Mouse (Mus musculus): Measurements from ENCODE around the gene Arhgap17. TPM values are rescaled to one million over a fixed set of nuclear protein-coding genes. Genes with fewer than 3 reads are reported as not detected.
A peak's percentile ranks its signal among the peaks of the same experiment; 100 is the strongest.

Gene Arhgap17
- polyA plus RNA-seq, 1 experiment from 2014 or later, result 16.2 TPM

DNA sequence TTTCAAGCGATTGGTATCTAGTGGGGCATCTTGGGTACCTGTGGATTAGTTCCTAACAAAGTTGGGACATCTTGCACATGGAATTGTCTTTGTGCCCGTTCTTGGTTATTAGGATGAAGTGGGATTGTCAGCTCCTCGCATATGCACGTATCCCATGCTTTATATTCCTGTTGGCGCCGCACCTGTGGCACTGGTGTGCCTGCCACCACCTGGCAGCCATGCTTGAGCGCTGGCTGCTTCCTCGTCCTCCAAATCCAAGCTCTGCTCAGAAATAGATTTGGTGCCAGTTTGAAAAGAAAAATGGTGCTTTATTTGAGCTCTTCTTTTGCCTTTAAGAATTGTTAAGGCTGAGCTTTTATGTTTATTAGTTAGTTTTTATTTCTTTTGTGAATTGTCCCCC, 28.2 kb upstream of the Arhgap17 start:
- Histone ChIP-seq H3K27me3 (replicated peaks) (no peaks in the 10 kb centered on the region), H3K9me3 (no peaks in the 10 kb centered on the region), H3K36me3 (0 out of 2 replicates have a peak, but pooled peaks cover 3% of the 10 kb centered on the region), H3K4me2 (no peak overlapping the region), H3K27ac (no peak overlapping the region), H3K4me1 (no peaks in the 10 kb centered on the region), H3K4me3 (replicated peaks) (no peak overlapping the region), H3K9ac (no peak overlapping the region)
- no peak for ATAC-seq (ENCODE audit: insufficient read depth, low FRiP score, low read depth)
- WGBS, result 90% methylated on average over 8 of the region's 8 CpGs

DNA sequence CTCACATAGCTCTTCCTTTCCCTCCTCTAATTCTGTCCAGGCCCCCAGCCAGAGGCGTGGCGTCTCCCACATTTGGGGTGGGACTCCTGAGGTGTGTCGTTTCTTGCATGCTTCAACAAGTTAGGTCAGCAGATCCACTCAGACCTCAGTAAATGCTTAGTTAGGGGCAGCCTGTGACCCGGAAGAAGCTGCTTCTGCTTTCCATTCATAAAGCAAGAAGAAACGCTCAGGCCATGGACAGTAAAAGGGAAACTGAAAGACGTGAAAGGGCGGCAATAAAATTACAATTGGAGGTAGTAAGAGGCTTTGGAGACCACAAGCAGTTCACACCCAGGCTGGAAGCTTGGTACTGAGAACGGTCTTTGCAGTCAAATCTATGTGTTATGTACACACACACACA, 27.7 kb upstream of the Arhgap17 start:
- Histone ChIP-seq H3K9me3 (no peaks in the 10 kb centered on the region), H3K27me3 (replicated peaks) (no peaks in the 10 kb centered on the region), H3K36me3 (0 out of 2 replicates have a peak, but pooled peaks cover 3% of the 10 kb centered on the region), H3K9ac (no peak overlapping the region), H3K27ac (no peak overlapping the region), H3K4me3 (replicated peaks) (no peak overlapping the region), H3K4me1 (no peaks in the 10 kb centered on the region), H3K4me2 (no peak overlapping the region)
- ATAC-seq (ENCODE audit: insufficient read depth, low FRiP score, low read depth), result no peak
- 68% methylated on average over 8 of the region's 8 CpGs for WGBS

- WGBS, result 90% methylated on average over 5 of the region's 5 CpGs
- Histone ChIP-seq H3K4me1 (no peaks in the 10 kb centered on the region), H3K9me3 (no peaks in the 10 kb centered on the region), H3K9ac (no peak overlapping the region), H3K4me3 (replicated peaks) (no peak overlapping the region), H3K27ac (no peak overlapping the region), H3K36me3 (no peaks in the 10 kb centered on the region), H3K4me2 (no peak overlapping the region), H3K27me3 (replicated peaks) (no peaks in the 10 kb centered on the region)
- no peak for ATAC-seq (ENCODE audit: insufficient read depth, low FRiP score, low read depth)
These were observed 27.2 kb upstream of the Arhgap17 start for GRCm38 (mm10) chr7:123396900-123397299.

DNA sequence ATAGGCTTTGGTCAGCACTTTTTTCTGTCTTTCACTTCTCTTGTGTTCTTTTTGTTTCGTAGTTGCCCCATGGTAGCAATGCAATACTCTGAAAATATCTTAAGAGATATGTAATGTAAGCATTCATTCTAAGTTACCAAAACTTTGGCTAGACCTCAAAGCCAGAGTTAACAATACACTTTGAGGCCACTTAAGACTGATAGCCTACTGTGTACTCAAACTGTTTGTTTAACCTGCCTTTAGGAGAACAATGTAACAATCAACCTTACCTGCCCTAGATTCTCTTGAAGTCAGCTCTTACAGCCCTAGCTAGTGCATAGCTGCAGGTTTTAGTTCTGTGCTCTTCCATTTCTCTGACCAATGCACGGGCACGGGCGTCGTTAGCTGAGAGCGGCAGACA, 24.6 kb upstream of the Arhgap17 start:
- whole genome bisulfite sequencing, result 65% methylated on average over 6 of the region's 6 CpGs
- H3K27me3 ChIP-seq (replicated peaks), result no peaks in the 10 kb centered on the region
- H3K9ac ChIP-seq, result no peak overlapping the region
- H3K4me3 ChIP-seq (replicated peaks), result no peak overlapping the region
- no peak overlapping the region for H3K4me2 ChIP-seq
- no peaks in the 10 kb centered on the region for H3K9me3 ChIP-seq
- no peaks in the 10 kb centered on the region for H3K4me1 ChIP-seq
- no peak overlapping the region for H3K27ac ChIP-seq
- peak; percentile 80 for ATAC-seq (ENCODE audit: insufficient read depth, low FRiP score, low read depth)
- H3K36me3 ChIP-seq, result no peaks in the 10 kb centered on the region

DNA sequence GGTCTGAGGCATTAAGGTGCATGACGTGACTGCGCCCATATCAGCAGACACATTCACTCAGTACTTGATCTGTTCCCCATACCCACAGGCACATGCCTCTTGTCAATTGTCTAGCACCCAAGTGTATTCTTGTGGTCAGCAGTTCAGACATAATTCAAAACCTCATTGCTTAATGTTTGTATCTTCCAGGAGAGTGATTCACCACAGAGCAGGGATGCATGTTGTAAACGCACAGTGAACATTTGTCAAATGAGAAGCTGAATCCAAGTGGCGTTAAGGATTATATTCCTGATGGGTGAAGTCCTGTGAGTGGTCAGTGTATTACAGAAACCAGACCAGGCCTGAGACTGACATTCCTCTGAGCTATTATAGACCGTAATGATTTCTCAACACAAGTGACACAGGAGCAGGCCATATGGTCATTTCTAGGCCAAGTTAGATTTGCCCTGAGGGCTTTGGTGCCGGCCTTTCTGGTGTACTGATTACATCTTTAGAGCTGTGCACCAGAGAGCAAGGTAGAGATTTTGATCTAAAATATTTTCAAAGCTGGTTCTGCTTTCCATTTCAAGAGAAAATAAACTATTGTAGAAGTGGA, 20.1 kb upstream of the Arhgap17 start:
- WGBS, result 65% methylated on average over 6 of the region's 6 CpGs
- Histone ChIP-seq H3K4me1 (0 out of 2 replicates have a peak, but pooled peaks cover 2% of the 10 kb centered on the region), H3K4me3 (replicated peaks) (no peak overlapping the region), H3K4me2 (no peak overlapping the region), H3K36me3 (no peaks in the 10 kb centered on the region), H3K27ac (no peak overlapping the region), H3K9ac (no peak overlapping the region), H3K27me3 (replicated peaks) (no peaks in the 10 kb centered on the region), H3K9me3 (no peaks in the 10 kb centered on the region)
- no peak for ATAC-seq (ENCODE audit: insufficient read depth, low FRiP score, low read depth)

GRCm38 (mm10) chr7:123385693-123386407, 16.1 kb upstream of the Arhgap17 start:
- H3K9ac ChIP-seq, result no peak overlapping the region

GRCm38 (mm10) chr7:123377443-123378400, 8.0 kb upstream of the Arhgap17 start:
- Histone ChIP-seq H3K4me1 (peaks cover 13% of the 10 kb centered on the region; the same call in 1 of the 2 replicates), H3K9ac (peak overlapping the region; percentile 76), H3K36me3 (no peaks in the 10 kb centered on the region), H3K4me2 (peak overlapping the region; percentile 88), H3K27ac (peak overlapping the region; percentile 55; the same call in 1 of the 2 replicates), H3K27me3 (replicated peaks) (no peaks in the 10 kb centered on the region), H3K4me3 (replicated peaks) (peak overlapping the region; percentile 74), H3K9me3 (no peaks in the 10 kb centered on the region)
- peak; percentile 100 for ATAC-seq (ENCODE audit: insufficient read depth, low FRiP score, low read depth)
- WGBS, result 4% methylated on average over 41 of the region's 41 CpGs

More at GRCm38 (mm10) chr7:123385693-123386407, 16.1 kb upstream of the Arhgap17 start:
- peak overlapping the region; percentile 73 for H3K27ac ChIP-seq
- H3K36me3 ChIP-seq, result no peaks in the 10 kb centered on the region
- H3K4me2 ChIP-seq, result no peak overlapping the region; the same call in 1 of the 2 replicates
- H3K9me3 ChIP-seq, result no peaks in the 10 kb centered on the region
- H3K27me3 ChIP-seq (replicated peaks), result no peaks in the 10 kb centered on the region
- 57% methylated on average over 11 of the region's 11 CpGs for WGBS
- no peak overlapping the region for H3K4me3 ChIP-seq (replicated peaks)
- H3K4me1 ChIP-seq, result 0 out of 2 replicates have a peak, but pooled peaks cover 2% of the 10 kb centered on the region
- peak; percentile 66; the same call in 1 of the 2 replicates for ATAC-seq (ENCODE audit: insufficient read depth, low FRiP score, low read depth)

DNA sequence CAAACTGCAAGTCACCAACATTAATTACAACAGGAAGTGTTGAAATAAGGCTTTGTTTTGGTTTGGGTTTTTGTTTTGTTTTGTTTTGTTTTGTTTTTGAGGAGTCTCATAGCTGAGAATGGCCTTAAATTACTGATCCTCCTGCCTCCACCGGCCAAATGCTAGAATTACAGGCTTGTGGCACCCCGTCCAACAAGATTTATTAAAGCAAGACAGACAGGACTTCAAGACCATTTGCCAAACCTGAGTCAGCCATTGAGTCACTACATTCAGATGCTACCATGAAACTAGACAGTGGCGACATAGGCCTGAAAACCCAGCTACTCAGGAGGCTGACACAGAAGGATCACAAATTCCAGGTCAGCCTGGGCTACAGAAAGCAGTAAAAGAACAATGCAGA, 1.8 kb upstream of the Arhgap17 start:
- 53% methylated on average over 3 of the region's 3 CpGs for WGBS
- H3K9ac ChIP-seq, result no peak overlapping the region
- H3K9me3 ChIP-seq, result no peaks in the 10 kb centered on the region
- H3K4me1 ChIP-seq, result peaks cover 26% of the 10 kb centered on the region
- ATAC-seq (ENCODE audit: insufficient read depth, low FRiP score, low read depth), result no peak
- H3K4me2 ChIP-seq, result no peak overlapping the region
- no peak overlapping the region for H3K27ac ChIP-seq
- no peak overlapping the region for H3K4me3 ChIP-seq (replicated peaks)
- no peaks in the 10 kb centered on the region for H3K27me3 ChIP-seq (replicated peaks)
- H3K36me3 ChIP-seq, result no peaks in the 10 kb centered on the region

DNA sequence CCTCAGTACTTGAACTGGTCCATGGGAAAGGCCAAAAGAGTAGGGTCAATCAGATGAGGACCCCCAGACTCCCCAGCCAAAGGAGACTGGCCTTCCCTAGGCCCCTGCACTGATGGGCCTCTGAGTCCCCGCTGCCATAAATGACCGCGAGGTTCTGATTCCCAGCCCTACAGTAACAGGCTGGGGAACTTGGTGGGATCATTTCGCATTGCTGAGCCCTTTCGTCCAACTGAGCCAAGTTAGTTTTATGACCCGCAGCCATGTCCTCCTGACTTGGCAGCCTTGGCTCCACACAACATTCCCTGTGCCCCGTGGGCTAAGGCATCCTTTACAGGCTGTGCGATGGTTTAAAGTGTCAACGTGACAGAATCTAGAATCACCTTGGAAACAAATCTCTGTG, 985 bp upstream of the Arhgap17 start:
- Histone ChIP-seq H3K27me3 (replicated peaks) (no peaks in the 10 kb centered on the region), H3K9me3 (no peaks in the 10 kb centered on the region), H3K4me1 (peaks cover 28% of the 10 kb centered on the region), H3K4me3 (replicated peaks) (peak overlapping the region; percentile 88), H3K36me3 (no peaks in the 10 kb centered on the region), H3K4me2 (peak overlapping the region; percentile 85), H3K27ac (no peak overlapping the region), H3K9ac (no peak overlapping the region)
- no peak for ATAC-seq (ENCODE audit: insufficient read depth, low FRiP score, low read depth)
- 41% methylated on average over 9 of the region's 9 CpGs for WGBS

- Histone ChIP-seq H3K9me3 (no peaks in the 10 kb centered on the region), H3K4me3 (replicated peaks) (peak overlapping the region; percentile 88), H3K27me3 (replicated peaks) (no peaks in the 10 kb centered on the region), H3K36me3 (no peaks in the 10 kb centered on the region), H3K4me1 (peaks cover 33% of the 10 kb centered on the region), H3K4me2 (peak overlapping the region; percentile 72), H3K27ac (peak overlapping the region; percentile 91), H3K9ac (peak overlapping the region; percentile 75)
- 2% methylated on average over 51 of the region's 51 CpGs for WGBS
- ATAC-seq (ENCODE audit: insufficient read depth, low FRiP score, low read depth), result peak; percentile 45
These were observed 653 bp downstream of the Arhgap17 start for GRCm38 (mm10) chr7:123368778-123369746.

GRCm38 (mm10) chr7:123368187-123368586, 1.5 kb downstream of the Arhgap17 start:
- Histone ChIP-seq H3K9ac (no peak overlapping the region), H3K4me2 (peak overlapping the region; percentile 72), H3K9me3 (no peaks in the 10 kb centered on the region), H3K36me3 (no peaks in the 10 kb centered on the region), H3K4me1 (peaks cover 33% of the 10 kb centered on the region), H3K27me3 (replicated peaks) (no peaks in the 10 kb centered on the region), H3K27ac (no peak overlapping the region), H3K4me3 (replicated peaks) (peak overlapping the region; percentile 88)
- no peak for ATAC-seq (ENCODE audit: insufficient read depth, low FRiP score, low read depth)
- WGBS, result 70% methylated on average over 2 of the region's 2 CpGs

All from stomach, embryonic 15.5 days (tissue).